Mouse (Mus musculus) limb, embryonic 10.5 days (tissue): ENCODE measurements around the gene Wdr31. TPM values are rescaled to one million over a fixed set of nuclear protein-coding genes. Genes with fewer than 3 reads are reported as not detected.

Experiments used
- DNase-seq: peaks from one replicate; pipeline ENCODE4 v3.0.0-alpha.2; 2017; ENCODE audit warnings: low spot score
- H3K27ac ChIP-seq: fragments of 300-500 bp; sonication (generic); 2 replicates; pipeline ENCODE4 v1.5.1; 2016; ENCODE audit warnings: mild to moderate bottlenecking
- H3K27me3 ChIP-seq: fragments of 300-500 bp; sonication (generic); 2 replicates; pipeline ENCODE4 v1.6.1; 2016; ENCODE audit warnings: low read depth, mild to moderate bottlenecking; ENCODE audit not compliant: poor library complexity, severe bottlenecking
- H3K36me3 ChIP-seq: fragments of 300-500 bp; sonication (generic); 2 replicates; pipeline ENCODE4 v1.6.1; 2016; ENCODE audit warnings: mild to moderate bottlenecking, moderate library complexity
- H3K4me1 ChIP-seq: fragments of 300-500 bp; sonication (generic); 2 replicates; pipeline ENCODE4 v1.6.1; 2016
- H3K4me3 ChIP-seq: fragments of 300-500 bp; sonication (generic); 2 replicates; pipeline ENCODE4 v1.5.1; 2016; ENCODE audit warnings: mild to moderate bottlenecking, moderate library complexity
- H3K9me3 ChIP-seq: fragments of 300-500 bp; sonication (generic); replicated peaks from 2 replicates; pipeline ENCODE4 v1.6.1; 2016; ENCODE audit warnings: mild to moderate bottlenecking
- WGBS: fragments of 180-500 bp; shearing (Covaris S2); methylation state at CpG from one replicate; pipeline ENCODE4 v1.1.7; 2016; 5-methylcytosine and 5-hydroxymethylcytosine counted together
- polyA plus RNA-seq: library from polyadenylated mRNA; unstranded; fragments of >200 nt; fragmentation: Nextera tagmentation; extraction: Ambion mirVana; gene quantifications from 2 replicates; pipeline ENCODE4 v1.2.1, GENCODE M21; 2016

Wdr31 gene
- polyA plus RNA-seq, 1 experiment from 2014 or later = 13.4 TPM

DNA sequence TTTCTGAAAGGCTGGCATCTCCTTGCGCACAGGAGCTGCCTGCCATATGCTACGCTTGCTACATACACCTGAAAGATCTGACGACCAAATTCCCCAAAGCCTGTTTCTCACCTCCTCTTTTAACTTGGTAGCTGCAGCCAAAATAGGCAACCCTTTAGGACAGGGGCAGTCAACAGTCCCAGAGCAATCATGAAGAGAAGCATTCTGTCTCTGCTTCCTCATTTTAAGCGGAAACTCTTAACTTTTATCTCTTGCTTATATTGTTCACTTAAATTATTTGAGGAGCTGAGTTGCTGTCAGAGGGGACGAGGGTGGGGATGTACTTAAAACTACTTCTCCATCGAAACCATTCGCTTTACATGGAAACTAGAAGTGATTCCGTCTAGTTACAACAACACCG, 41.1 kb downstream of the Wdr31 start:
- Histone ChIP-seq H3K4me3 (no peak overlapping the region), H3K4me1 (0 out of 2 replicates have a peak, but pooled peaks cover 2% of the 10 kb centered on the region), H3K27me3 (no peaks in the 10 kb centered on the region), H3K9me3 (no peaks in the 10 kb centered on the region), H3K36me3 (peaks cover 15% of the 10 kb centered on the region), H3K27ac (no peak overlapping the region)
- no peak for DNase-seq
- 91% methylated on average over 9 of the region's 9 CpGs for WGBS

DNA sequence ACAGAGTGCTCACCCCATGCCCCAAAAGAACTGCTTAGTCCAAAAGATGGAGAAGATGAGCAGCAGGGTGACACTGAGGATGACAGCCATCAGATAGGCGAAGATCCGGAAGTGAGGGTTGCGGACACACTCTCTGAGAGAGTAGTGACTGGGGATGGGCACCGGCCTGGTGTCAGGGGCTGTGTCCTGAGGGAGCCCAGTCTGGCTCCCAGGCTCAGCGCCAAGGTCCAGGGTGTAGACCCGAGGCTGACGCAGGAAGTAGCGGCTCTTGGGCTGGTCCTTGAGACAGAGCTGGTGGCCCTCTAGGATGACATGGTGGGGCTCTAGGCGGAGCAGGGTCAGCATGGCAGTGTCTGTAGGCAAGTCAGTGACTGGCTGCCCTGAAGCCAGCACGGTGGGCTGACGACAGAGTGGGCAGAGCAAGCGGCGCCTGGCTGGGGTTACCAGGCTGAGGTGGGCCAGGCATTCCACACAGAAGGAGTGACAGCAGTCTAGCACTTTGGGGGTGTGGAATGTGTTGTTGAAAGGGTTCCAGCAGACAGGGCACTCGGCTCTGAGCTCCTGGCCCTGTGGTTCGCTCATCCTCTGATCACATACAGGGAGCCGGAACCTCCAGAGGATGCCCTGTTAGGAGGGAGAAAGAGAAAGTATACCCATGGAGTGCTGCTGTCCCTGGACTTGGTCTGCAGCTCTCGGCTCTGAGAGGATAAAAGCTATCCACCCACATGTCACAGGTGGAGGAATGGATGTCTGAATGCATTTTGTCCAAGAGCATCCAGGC, 42.5 kb downstream of the Wdr31 start:
- 0 out of 2 replicates have a peak, but pooled peaks cover 2% of the 10 kb centered on the region for H3K4me1 ChIP-seq
- H3K36me3 ChIP-seq = peaks cover 30% of the 10 kb centered on the region
- no peaks in the 10 kb centered on the region for H3K9me3 ChIP-seq
- WGBS = 79% methylated on average over 17 of the region's 17 CpGs
- no peaks in the 10 kb centered on the region for H3K27me3 ChIP-seq
- DNase-seq = no peak
- H3K27ac ChIP-seq = no peak overlapping the region
- H3K4me3 ChIP-seq = no peak overlapping the region

GRCm38 (mm10) chr4:62425891-62426290, 44.8 kb downstream of the Wdr31 start:
- H3K9me3 ChIP-seq = no peaks in the 10 kb centered on the region
- DNase-seq = no peak
- H3K27ac ChIP-seq = no peak overlapping the region
- no peak overlapping the region for H3K4me3 ChIP-seq
- 95% methylated on average over 4 of the region's 4 CpGs for WGBS
- no peaks in the 10 kb centered on the region for H3K27me3 ChIP-seq
- H3K36me3 ChIP-seq = peaks cover 53% of the 10 kb centered on the region
- 0 out of 2 replicates have a peak, but pooled peaks cover 2% of the 10 kb centered on the region for H3K4me1 ChIP-seq

DNA sequence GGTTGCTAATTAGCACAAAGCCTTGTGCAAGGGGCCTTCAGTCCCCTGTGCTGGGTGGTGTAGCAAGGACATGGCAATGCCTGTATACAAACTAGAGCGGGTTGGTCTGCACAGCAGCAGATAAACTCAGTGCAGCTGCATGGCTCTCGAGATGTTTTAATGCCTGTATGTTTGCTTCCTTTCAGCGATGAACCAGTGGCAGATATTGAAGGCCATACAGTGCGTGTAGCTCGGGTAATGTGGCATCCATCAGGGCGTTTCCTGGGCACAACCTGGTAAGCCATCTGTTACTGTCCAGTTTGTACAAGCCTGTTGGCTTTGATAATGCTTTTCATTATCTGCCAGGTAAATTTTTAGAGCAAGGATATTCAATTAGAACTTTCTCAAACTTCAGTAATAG, 51.6 kb downstream of the Wdr31 start:
- Histone ChIP-seq H3K27me3 (no peaks in the 10 kb centered on the region), H3K4me1 (no peaks in the 10 kb centered on the region), H3K36me3 (peaks cover 100% of the 10 kb centered on the region), H3K9me3 (no peaks in the 10 kb centered on the region), H3K4me3 (no peak overlapping the region), H3K27ac (no peak overlapping the region)
- 94% methylated on average over 6 of the region's 6 CpGs for WGBS
- no peak for DNase-seq

DNA sequence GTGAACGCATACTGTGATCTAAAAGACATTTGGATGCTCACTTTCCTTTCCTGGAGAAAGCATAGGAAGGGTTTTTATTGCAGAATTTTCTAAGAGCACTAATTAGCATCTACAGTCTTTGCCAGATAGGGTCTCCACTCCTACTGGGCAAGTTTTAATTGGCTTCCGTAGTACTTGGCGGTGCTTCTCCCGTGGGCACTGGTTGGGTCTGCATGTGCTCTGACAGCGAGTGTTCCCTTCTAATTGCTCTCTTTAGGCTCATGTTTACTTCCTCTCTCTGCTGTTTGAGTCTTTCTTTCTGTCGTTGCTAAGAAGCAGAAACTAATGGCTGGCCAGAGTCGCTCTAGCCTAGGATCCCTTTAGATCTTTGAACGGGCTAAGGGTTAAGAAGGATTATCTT, 52.2 kb downstream of the Wdr31 start:
- H3K9me3 ChIP-seq = no peaks in the 10 kb centered on the region
- no peaks in the 10 kb centered on the region for H3K4me1 ChIP-seq
- peaks cover 100% of the 10 kb centered on the region for H3K36me3 ChIP-seq
- no peak overlapping the region for H3K4me3 ChIP-seq
- H3K27ac ChIP-seq = no peak overlapping the region
- 92% methylated on average over 8 of the region's 8 CpGs for WGBS
- DNase-seq = no peak
- H3K27me3 ChIP-seq = no peaks in the 10 kb centered on the region

DNA sequence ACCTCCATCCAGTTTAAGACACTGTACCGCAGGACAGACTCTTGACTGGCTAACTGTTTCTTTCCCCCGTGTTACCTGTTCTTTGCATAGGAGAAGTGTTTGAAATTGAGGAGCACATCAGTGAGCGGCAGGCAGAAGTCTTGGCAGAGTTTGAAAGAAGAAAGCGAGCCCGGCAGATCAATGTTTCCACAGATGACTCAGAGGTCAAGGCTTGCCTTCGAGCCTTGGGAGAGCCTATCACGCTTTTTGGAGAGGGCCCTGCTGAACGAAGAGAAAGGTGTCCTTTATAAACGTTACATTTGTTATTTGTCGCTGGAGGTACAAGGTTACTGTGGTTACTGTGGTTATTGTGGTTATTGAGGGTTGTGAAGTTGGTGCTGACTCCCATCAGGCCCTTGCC, 59.1 kb downstream of the Wdr31 start:
- WGBS = 94% methylated on average over 10 of the region's 10 CpGs
- peaks cover 61% of the 10 kb centered on the region for H3K36me3 ChIP-seq

DNA sequence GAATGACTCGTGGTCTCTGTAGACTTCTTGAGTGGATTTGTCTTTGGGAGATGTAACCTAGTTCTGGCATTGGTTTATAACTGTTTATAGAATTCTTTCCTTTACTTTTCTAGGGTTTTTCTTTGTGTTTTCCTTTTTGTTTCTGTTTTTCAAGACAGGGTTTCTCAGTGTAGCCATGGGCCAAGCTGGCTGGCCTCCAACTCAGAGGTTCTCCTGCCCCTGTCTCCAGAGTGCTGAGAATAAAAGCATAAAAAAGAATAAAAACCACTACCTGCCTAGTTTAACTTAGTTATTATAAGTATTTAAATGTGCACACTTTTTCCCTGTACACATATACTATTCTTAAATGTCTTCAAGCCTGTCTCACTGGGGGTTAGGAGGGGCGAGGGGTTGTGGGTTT, 60.4 kb downstream of the Wdr31 start:
- Histone ChIP-seq H3K4me1 (peaks cover 23% of the 10 kb centered on the region), H3K4me3 (peak overlapping the region; percentile 68), H3K27me3 (no peaks in the 10 kb centered on the region), H3K27ac (no peak overlapping the region), H3K36me3 (peaks cover 58% of the 10 kb centered on the region), H3K9me3 (no peaks in the 10 kb centered on the region)
- no peak for DNase-seq
- 91% methylated on average over 2 of the region's 2 CpGs for WGBS

More for the DNA sequence above, 59.1 kb downstream of the Wdr31 start:
- Histone ChIP-seq H3K27me3 (no peaks in the 10 kb centered on the region), H3K4me1 (peaks cover 14% of the 10 kb centered on the region), H3K4me3 (no peak overlapping the region), H3K9me3 (no peaks in the 10 kb centered on the region), H3K27ac (no peak overlapping the region)
- DNase-seq = no peak

- Histone ChIP-seq H3K4me3 (peak overlapping the region; percentile 68), H3K4me1 (peaks cover 24% of the 10 kb centered on the region), H3K36me3 (peaks cover 58% of the 10 kb centered on the region), H3K9me3 (no peaks in the 10 kb centered on the region), H3K27ac (peak overlapping the region; percentile 94), H3K27me3 (no peaks in the 10 kb centered on the region)
- WGBS = 46% methylated on average over 6 of the region's 6 CpGs
- no peak for DNase-seq
These were observed 61.1 kb downstream of the Wdr31 start for GRCm38 (mm10) chr4:62409615-62410014.

GRCm38 (mm10) chr4:62408601-62409282, 62.0 kb downstream of the Wdr31 start, which contains the start of the genes Cdc26 and Prpf4:
Gene Cdc26, minus strand, starts transcription at chr4:62408642.
Gene Prpf4, plus strand, starts transcription at chr4:62408797.
- Histone ChIP-seq H3K4me3 (peak within 1 kb of the TSS; percentile 68), H3K27ac (peak within 1 kb of the TSS; percentile 94), H3K27me3 (no peaks in the 10 kb centered on the region), H3K36me3 (peaks cover 58% of the 10 kb centered on the region), H3K9me3 (no peaks in the 10 kb centered on the region), H3K4me1 (peaks cover 26% of the 10 kb centered on the region)
- under 1% methylated on average over 39 of the region's 39 CpGs for WGBS
- peak; percentile 95 for DNase-seq

DNA sequence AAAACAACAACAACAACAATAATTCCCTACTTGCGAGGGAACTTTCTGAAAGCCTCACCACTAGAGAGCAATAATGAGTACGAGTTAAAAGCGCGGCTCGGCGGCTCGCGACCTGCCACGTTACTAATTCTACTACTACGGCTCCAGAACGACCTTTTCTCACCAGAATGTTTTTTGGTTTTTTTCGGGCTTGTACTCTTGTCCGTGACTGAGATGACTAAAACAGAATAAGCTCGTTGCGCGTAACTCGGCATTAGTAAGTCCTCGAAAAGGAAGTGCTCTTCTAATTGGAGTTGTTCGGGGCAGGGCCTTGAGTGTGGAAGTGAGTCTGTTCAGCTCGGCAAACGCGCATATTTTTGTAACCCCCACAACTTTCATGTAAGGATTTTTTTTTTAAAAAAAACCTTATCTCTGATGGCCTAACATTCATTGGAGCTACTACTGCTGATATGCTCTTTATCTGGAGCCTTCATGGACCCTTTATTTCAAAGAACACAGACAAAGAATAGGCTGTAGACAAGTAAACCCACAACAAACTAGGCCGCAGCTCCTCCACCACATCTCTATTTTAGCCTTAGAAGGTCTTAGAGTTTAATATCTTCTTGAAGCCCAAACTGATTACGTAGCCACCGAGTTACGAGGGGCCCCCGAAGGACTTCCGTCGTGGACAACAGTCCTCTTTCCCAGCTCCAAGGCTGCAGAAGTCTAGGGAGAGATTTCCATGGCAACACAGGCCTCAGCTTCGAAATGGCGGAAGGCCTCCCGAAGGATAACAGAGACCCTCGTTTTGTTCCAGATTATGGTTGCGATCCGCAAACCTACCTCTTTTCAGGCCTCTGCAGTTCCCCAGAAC, 62.7 kb downstream of the Wdr31 start:
- under 1% methylated on average over 35 of the region's 35 CpGs for WGBS

DNA sequence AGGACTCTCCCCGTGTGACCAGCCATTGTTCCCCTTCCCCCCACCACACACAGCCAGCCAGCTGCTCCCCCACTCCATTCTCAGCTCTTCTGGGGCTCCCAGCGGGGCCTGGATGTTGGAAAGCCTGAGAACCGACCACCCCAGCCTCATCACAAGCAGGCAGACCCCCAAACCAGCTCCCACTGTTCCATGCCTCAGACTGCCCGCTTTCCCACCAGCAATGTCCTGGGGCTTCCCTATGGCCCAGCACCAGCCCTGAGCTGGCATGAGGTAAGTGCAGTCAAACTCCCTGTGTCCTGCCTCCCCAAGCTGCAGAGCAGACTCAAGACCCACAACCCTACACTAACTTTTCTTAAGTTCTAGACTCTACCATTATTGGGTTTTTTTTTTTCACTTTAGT, 64.6 kb downstream of the Wdr31 start:
- 87% methylated on average over 4 of the region's 4 CpGs for WGBS
- Histone ChIP-seq H3K36me3 (peaks cover 58% of the 10 kb centered on the region), H3K4me1 (peaks cover 26% of the 10 kb centered on the region), H3K4me3 (no peak overlapping the region), H3K27me3 (no peaks in the 10 kb centered on the region), H3K27ac (no peak overlapping the region), H3K9me3 (no peaks in the 10 kb centered on the region)
- DNase-seq = no peak

More for the DNA sequence above, 62.7 kb downstream of the Wdr31 start:
- Histone ChIP-seq H3K27me3 (no peaks in the 10 kb centered on the region), H3K4me3 (peak overlapping the region; percentile 68), H3K9me3 (no peaks in the 10 kb centered on the region), H3K36me3 (peaks cover 58% of the 10 kb centered on the region), H3K4me1 (peaks cover 26% of the 10 kb centered on the region), H3K27ac (peak overlapping the region; percentile 94)
- peak; percentile 73 for DNase-seq

DNA sequence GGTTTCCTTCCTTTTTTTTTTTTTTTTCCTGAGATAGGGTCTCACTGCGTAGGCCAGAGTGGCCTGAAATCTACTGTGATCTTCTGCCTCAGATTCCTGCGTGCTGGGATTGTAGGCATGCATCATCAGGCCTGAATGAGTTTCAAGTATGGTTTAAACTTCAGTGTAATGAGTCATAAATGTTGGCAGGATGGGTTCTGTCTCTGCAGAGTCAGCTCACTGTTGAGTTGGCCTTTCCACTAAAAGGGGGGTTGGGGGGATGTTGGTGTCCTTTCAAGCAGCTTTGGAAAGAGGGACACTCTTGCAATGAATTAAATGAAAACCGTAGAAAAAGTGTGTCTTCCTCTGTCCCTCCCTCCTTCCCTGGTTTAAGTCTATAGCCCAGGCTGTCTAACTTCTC, 71.7 kb downstream of the Wdr31 start:
- no peak overlapping the region for H3K4me3 ChIP-seq
- 94% methylated on average over 3 of the region's 3 CpGs for WGBS
- H3K27me3 ChIP-seq = no peaks in the 10 kb centered on the region
- H3K9me3 ChIP-seq = no peaks in the 10 kb centered on the region
- peaks cover 95% of the 10 kb centered on the region for H3K36me3 ChIP-seq
- H3K4me1 ChIP-seq = no peaks in the 10 kb centered on the region
- no peak overlapping the region for H3K27ac ChIP-seq
- no peak for DNase-seq
